Mouse (Mus musculus) lung, embryonic 14.5 days (tissue): ENCODE results near the gene Slc4a2. TPM values are rescaled to one million over a fixed set of nuclear protein-coding genes. Genes with fewer than 3 reads are reported as not detected.

Experiments
- ATAC-seq: fragments of 200-750 bp; cut with Nextera tagmentation; 2 replicates; pipeline ENCODE4 v1.8.0; 2017; ENCODE audit warnings: mild to moderate bottlenecking, moderate TSS enrichment, moderate library complexity; ENCODE audit not compliant: insufficient read depth
- DNase-seq: peaks from one replicate; pipeline ENCODE4 v3.0.0-alpha.2; 2015
- H3K27ac ChIP-seq: fragments of 300-500 bp; sonication (generic); 2 replicates; pipeline ENCODE4 v1.5.1; 2014; ENCODE audit warnings: low read depth, mild to moderate bottlenecking, moderate library complexity
- H3K27me3 ChIP-seq: fragments of 300-500 bp; sonication (generic); 2 replicates; pipeline ENCODE4 v1.6.1; 2014; ENCODE audit warnings: low read length, control low read depth; ENCODE audit not compliant: insufficient read depth
- H3K36me3 ChIP-seq: fragments of 300-500 bp; sonication (generic); 2 replicates; pipeline ENCODE4 v1.6.1; 2014; ENCODE audit warnings: control low read depth; ENCODE audit not compliant: insufficient read depth
- H3K4me1 ChIP-seq: fragments of 300-500 bp; sonication (generic); 2 replicates; pipeline ENCODE4 v1.6.1; 2014; ENCODE audit warnings: antibody characterized with exemption, control low read depth; ENCODE audit not compliant: insufficient read depth
- H3K4me2 ChIP-seq: fragments of 300-500 bp; sonication (generic); 2 replicates; pipeline ENCODE4 v1.6.1; 2014; ENCODE audit warnings: mild to moderate bottlenecking
- H3K4me3 ChIP-seq: fragments of 300-500 bp; sonication (generic); 2 replicates; pipeline ENCODE4 v1.5.1; 2014; ENCODE audit warnings: low read depth, low read length
- H3K9ac ChIP-seq: fragments of 300-500 bp; sonication (generic); 2 replicates; pipeline ENCODE4 v1.6.1; 2014
- H3K9me3 ChIP-seq: fragments of 300-500 bp; sonication (generic); 2 replicates; pipeline ENCODE4 v1.6.1; 2016; ENCODE audit warnings: low read depth, low read length, control low read depth
- CTCF ChIP-seq: IDR thresholded peaks from 2 replicates; pipeline ENCODE4 v1.5.1; 2016; ENCODE audit warnings: antibody characterized with exemption, low read depth
- WGBS: fragments of 180-500 bp; shearing (Covaris S2); extraction: QIAGEN DNeasy Blood & Tissue Kit; methylation state at CpG from one replicate; pipeline ENCODE4 v1.1.7; 2014; 5-methylcytosine and 5-hydroxymethylcytosine counted together
- polyA plus RNA-seq: library from polyadenylated mRNA; unstranded; fragments of >200 nt; fragmentation: Nextera tagmentation; extraction: Ambion mirVana; gene quantifications from 2 replicates; pipeline ENCODE4 v1.2.1, GENCODE M21; 2014

The Slc4a2 gene
- polyA plus RNA-seq, 1 experiment from 2014 or later, result 35.5 TPM

DNA sequence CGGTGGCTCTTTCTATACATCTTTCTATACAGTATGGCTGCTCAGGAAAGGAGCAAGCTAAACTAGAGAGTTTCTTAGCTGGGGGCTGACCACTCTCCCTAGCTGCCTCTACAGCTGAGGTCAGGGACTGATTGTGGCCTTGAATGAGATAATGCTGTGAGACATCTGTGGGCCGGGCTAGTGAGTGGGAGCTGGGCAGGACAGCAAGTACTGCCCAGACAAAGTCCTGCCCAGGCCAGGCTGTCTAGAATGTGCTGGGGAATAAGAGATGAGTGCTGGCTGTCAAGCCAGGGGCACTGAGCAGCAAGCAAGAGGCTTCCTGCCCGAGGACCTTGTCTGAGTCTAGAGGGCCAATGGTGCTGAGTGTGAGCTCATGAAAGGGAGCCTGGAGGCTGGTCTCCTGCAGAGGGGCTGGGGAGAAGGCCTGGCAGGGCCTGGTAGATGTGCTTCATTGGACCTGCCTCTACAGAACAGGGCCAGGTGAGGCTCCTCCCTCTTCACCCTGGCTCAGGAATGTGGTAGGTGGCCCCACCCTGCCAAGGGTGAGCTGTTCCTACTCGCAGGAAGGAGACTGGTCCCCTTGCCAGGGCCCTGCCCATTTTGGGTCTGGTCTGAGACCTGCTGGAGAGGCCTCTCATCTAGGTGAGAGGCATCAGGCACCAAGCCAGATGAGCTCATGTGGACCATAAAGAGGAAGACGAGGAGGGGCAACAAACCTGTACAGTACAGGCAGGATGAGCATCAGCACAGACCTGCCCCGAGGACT is 52.0 kb downstream of the Slc4a2 start:
- DNase-seq, result peak; percentile 70
- no peaks in the 10 kb centered on the region for H3K9me3 ChIP-seq
- peaks cover 45% of the 10 kb centered on the region for H3K36me3 ChIP-seq
- peak overlapping the region; percentile 80 for H3K4me2 ChIP-seq
- no peak for TF ChIP-seq CTCF
- ATAC-seq, result peak; percentile 52
- peaks cover 14% of the 10 kb centered on the region; the same call in 1 of the 2 replicates for H3K27me3 ChIP-seq
- 59% methylated on average over 6 of the region's 6 CpGs for WGBS
- H3K9ac ChIP-seq, result 0 out of 2 replicates have a peak overlapping the region, but pooled peaks have one; percentile 61
- H3K4me1 ChIP-seq, result no peaks in the 10 kb centered on the region
- no peak overlapping the region for H3K27ac ChIP-seq
- peak overlapping the region; percentile 55 for H3K4me3 ChIP-seq

DNA sequence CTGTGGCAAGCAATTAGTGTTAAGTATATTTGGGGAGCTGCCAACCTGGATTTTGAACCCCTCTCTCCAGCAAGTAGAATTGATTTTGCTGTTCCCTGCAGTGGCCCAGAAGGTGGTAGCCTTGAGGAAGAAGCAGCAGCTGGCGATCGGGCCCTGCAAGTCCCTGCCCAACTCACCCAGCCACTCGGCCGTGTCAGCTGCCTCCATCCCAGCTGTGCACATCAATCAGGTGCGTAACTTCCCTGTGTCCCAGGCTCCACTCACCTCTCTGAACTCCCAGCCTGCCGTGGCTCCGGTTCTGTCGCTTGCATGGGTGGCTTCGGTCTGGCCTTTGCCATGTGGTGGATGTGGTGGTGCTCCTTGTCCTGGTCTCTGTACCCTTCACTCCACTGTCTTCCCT is 54.3 kb downstream of the Slc4a2 start:
- no peak overlapping the region for H3K4me3 ChIP-seq
- no peak overlapping the region for H3K27ac ChIP-seq
- DNase-seq, result no peak
- no peak overlapping the region for H3K9ac ChIP-seq
- no peak for TF ChIP-seq CTCF
- WGBS, result 86% methylated on average over 9 of the region's 9 CpGs
- H3K9me3 ChIP-seq, result no peaks in the 10 kb centered on the region
- H3K36me3 ChIP-seq, result peaks cover 61% of the 10 kb centered on the region
- no peaks in the 10 kb centered on the region for H3K4me1 ChIP-seq
- H3K27me3 ChIP-seq, result peaks cover 14% of the 10 kb centered on the region; the same call in 1 of the 2 replicates
- no peak for ATAC-seq
- H3K4me2 ChIP-seq, result no peak overlapping the region

DNA sequence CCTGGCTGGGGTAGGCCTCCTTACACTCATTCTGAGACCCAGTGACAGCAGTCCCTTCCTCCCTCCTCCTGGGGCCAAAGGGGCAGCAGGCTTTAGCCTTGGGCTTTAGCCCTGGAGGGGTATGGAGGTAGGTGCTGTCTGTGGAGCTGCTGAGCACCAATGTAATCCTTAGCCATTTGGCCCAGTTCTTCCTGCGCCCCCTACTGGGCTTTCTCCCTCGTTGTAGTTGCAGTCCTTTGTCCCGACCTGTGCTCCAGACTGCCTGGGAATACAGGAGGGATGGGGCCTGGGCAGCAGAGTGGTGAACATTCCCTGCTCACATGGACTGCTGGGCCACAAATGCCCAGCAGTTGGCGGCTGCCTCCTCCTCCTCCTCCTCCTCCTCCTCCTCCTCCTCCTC is 58.0 kb downstream of the Slc4a2 start:
- ATAC-seq, result peak; percentile 59
- H3K4me1 ChIP-seq, result no peaks in the 10 kb centered on the region
- H3K9me3 ChIP-seq, result no peaks in the 10 kb centered on the region
- peak; percentile 88 for DNase-seq
- peak; percentile 82 for TF ChIP-seq CTCF
- H3K36me3 ChIP-seq, result peaks cover 87% of the 10 kb centered on the region
- H3K4me3 ChIP-seq, result no peak overlapping the region
- no peak overlapping the region for H3K4me2 ChIP-seq
- no peak overlapping the region for H3K9ac ChIP-seq
- H3K27me3 ChIP-seq, result no peaks in the 10 kb centered on the region
- 1% methylated on average over 4 of the region's 4 CpGs for WGBS
- no peak overlapping the region for H3K27ac ChIP-seq

DNA sequence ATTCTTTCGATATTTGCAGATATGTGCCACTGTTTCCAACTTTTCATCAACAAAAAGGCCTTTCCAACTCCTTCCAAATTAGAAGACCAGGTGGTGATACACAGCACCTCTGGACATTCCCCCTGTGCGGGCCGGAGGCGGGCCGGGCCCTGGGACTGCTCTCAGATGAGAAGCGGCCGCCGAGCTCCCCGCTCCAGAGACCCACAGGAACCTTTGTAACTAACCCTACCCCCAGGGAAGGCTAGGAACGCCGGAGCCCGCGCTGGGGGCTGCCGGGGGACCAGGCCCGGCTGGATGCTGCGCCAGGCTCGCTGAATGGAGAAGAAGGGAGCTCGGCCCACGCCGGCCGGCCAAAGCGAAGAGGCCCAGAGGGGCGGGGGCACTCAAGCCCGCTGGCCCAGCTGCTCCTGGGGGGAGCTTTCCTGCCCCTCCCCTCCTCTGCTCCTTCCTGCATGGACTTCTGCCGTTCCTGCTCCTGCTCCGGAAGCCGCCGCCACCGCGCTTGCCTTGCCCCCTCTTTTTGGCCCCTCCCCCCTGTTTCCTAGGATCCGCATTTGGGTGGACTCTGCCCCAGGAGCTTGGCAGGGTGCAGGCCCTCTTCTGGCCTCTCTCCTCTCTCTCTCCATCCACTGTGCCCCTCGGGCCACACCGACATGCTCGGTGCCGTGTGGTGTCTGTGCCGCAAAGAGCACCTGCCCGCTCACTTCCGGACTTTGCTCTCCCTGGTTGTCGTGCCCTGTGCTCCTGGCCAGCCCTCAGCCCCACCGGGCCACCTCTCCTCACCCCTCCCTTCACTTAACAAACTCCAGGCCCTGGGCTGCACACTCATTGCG is 58.8 kb downstream of the Slc4a2 start:
- ATAC-seq (peak; percentile 10; the same call in 1 of the 2 replicates), DNase-seq (peak; percentile 31)
- no peak for TF ChIP-seq CTCF
- Histone ChIP-seq H3K9ac (no peak overlapping the region; the same call in 1 of the 2 replicates), H3K4me1 (no peaks in the 10 kb centered on the region), H3K36me3 (peaks cover 87% of the 10 kb centered on the region), H3K27me3 (no peaks in the 10 kb centered on the region), H3K4me2 (no peak overlapping the region), H3K9me3 (no peaks in the 10 kb centered on the region), H3K4me3 (no peak overlapping the region), H3K27ac (no peak overlapping the region)
- WGBS, result 54% methylated on average over 41 of the region's 41 CpGs

DNA sequence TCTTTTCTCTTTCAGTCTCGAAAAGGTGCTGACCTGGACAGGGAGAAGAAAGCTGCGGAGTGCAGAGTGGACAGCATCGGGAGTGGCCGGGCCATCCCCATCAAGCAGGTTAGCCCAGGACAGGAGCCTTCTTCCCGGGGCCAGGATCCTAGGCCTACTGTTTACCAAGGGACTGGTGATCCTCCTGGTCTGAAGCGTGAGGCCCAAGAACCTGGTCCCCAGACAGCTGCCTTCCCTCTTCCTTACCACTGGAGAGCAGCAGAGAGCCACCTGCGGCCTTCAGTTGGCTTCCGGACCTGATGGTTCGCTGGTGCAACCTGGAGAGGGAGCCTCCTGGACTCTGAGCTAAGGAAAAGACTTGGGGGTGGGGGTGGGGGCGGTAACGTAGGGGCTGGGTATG is 59.7 kb downstream of the Slc4a2 start:
- DNase-seq (peak; percentile 86), ATAC-seq (peak; percentile 36; the same call in 1 of the 2 replicates)
- no peak overlapping the region for H3K9ac ChIP-seq
- no peak overlapping the region for H3K27ac ChIP-seq
- H3K27me3 ChIP-seq, result no peaks in the 10 kb centered on the region
- H3K9me3 ChIP-seq, result no peaks in the 10 kb centered on the region
- no peak overlapping the region for H3K4me3 ChIP-seq
- TF ChIP-seq CTCF, result peak; percentile 88
- WGBS, result 27% methylated on average over 11 of the region's 11 CpGs
- H3K4me1 ChIP-seq, result no peaks in the 10 kb centered on the region
- H3K36me3 ChIP-seq, result peaks cover 87% of the 10 kb centered on the region
- no peak overlapping the region for H3K4me2 ChIP-seq

DNA sequence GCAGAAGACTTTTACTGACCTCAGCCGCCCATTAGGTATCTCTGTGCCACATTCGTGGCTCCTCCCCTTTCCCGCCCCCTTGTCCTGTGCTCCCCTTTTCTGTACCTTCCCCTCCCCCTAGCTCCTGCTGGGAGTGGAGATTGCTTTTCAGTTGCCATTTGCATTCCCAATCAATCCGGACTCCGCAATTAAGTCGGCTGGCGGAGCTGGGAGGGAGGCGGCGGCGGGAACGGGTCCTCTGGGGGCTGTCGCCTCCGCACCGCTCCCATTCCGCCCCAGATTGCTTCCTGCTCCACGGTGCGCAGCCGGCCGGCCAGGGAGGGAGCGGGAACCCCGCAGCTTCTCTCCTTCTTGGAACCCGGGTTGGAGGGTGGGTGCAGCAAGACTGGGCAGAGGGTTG is 61.3 kb downstream of the Slc4a2 start:
- WGBS, result 52% methylated on average over 22 of the region's 22 CpGs
- Histone ChIP-seq H3K4me3 (no peak overlapping the region), H3K27ac (no peak overlapping the region), H3K4me1 (no peaks in the 10 kb centered on the region), H3K9ac (no peak overlapping the region), H3K4me2 (no peak overlapping the region), H3K27me3 (no peaks in the 10 kb centered on the region), H3K36me3 (peaks cover 87% of the 10 kb centered on the region), H3K9me3 (no peaks in the 10 kb centered on the region)
- no peak for TF ChIP-seq CTCF
- ATAC-seq (no peak), DNase-seq (no peak)

DNA sequence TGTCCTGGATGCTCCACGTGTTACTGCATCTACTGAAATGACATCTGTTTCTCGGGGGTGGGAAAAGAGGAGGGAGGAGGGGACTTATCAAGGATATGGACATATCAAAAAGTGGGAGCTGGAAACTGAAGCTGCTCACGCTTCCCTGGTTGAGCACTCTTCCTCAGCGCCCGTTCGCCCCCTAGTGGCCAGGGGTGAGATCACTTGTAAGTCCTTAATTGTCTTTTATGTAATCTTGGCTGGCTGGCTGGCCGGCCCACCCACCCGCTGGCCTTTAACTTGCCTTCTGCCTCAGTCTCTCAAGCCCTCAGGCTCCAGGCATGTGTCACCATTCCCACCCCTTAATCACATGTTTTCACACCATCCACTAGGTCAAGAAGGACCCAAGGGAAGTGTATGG is 62.5 kb downstream of the Slc4a2 start:
- Histone ChIP-seq H3K9ac (no peak overlapping the region), H3K4me1 (no peaks in the 10 kb centered on the region), H3K27me3 (no peaks in the 10 kb centered on the region), H3K4me2 (no peak overlapping the region), H3K36me3 (peaks cover 87% of the 10 kb centered on the region), H3K27ac (no peak overlapping the region; the same call in 1 of the 2 replicates), H3K4me3 (no peak overlapping the region), H3K9me3 (no peaks in the 10 kb centered on the region)
- WGBS, result 3% methylated on average over 8 of the region's 8 CpGs
- ATAC-seq, result no peak
- TF ChIP-seq CTCF, result peak; percentile 94
- peak; percentile 95 for DNase-seq
